Mouse (Mus musculus): ENCODE data around the gene Nfkb2.

Gene Nfkb2

DNA sequence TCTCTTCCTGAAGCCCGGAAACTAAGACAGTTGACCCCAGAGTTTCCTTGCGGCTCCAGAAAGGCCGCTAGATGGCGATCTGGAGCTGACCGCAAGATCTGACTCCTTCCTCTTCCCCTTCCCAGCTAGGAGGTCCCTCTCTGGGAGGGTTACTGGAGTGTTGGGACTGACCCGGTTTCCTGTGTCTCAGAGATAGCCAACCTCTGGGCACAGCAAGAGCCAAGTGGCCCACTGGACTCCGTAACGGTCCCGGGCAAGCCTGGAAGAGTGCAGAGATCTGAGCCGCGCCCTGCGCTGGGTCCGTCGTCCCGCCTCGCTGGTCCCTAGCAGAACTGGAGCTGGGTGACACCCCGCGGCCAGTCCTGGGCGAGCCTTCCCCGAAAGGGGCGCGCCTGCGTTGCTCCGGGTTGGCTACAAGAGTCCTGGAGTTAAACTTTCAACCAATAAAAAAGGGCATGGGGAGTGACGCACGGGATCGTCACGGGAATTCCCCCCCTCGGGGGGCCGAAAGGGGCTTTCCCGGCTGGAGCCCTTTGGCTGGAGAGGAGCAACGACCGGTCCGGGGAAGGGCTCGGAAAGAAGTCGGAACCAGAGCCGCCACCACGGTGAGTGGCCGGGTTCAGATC is at the start of gene Nfkb2:
TSS of gene Nfkb2 (plus strand) at position 105 of the 626 bp plus-strand sequence.
- peak; percentile 90 to 92 for DNase-seq (ENCODE audit: low spot score in 2 of 2)

- peak in 1 of 2 experiments; percentile 31 for DNase-seq (ENCODE audit: low spot score in 2 of 2)
Measured at GRCm38 (mm10) chr19:46264762-46265161, 39.4 kb upstream of the Nfkb2 start.

DNA sequence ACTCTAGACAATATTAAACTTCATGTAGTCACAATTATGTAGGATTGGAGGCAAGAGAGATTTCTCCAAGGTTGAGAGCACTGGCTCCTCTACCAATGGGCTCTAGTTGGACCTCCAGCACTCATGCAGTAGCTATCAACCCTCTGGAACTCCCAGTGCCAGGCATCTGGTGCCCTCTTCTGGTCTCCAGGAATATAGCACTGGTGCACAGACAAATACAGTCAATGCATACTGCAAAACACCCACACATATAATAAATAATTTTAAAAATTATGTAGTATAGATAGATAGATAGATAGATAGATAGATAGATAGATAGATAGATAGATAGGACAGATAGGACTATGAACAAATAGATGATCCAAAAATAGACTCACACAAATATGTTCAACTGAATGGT is 28.8 kb upstream of the Nfkb2 start:
- peak in 1 of 2 experiments; percentile 42 for DNase-seq (ENCODE audit: low spot score in 2 of 2)

- DNase-seq (ENCODE audit: low spot score in 2 of 2): no peak
Measured at GRCm38 (mm10) chr19:46282081-46282849, 21.9 kb upstream of the Nfkb2 start.

GRCm38 (mm10) chr19:46284686-46285085 is 19.4 kb upstream of the Nfkb2 start:
- DNase-seq (ENCODE audit: low spot score in 2 of 2): no peak

DNA sequence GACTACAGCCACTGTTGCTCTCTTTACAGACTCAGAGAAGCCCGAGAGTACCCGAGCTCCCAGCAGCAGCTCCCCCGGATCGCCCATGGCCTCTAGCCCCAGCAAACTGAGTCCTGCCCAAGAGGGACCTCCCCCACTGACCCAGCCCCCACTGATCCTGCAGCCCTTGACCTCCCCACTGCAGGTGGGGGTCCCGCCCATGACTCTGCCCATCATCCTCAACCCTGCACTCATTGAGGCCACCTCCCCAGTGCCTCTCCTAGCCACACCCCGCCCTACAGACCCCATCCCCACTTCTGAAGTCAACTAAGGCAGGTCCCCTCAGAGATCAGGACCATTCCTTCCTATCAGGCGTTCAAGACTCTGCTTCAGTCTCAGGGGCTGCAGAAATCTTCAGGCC is 18.5 kb upstream of the Nfkb2 start:
- no peak for DNase-seq (ENCODE audit: low spot score in 2 of 2)

- no peak for DNase-seq (ENCODE audit: low spot score in 2 of 2)
Measured at GRCm38 (mm10) chr19:46286047-46286446, 18.1 kb upstream of the Nfkb2 start.

DNA sequence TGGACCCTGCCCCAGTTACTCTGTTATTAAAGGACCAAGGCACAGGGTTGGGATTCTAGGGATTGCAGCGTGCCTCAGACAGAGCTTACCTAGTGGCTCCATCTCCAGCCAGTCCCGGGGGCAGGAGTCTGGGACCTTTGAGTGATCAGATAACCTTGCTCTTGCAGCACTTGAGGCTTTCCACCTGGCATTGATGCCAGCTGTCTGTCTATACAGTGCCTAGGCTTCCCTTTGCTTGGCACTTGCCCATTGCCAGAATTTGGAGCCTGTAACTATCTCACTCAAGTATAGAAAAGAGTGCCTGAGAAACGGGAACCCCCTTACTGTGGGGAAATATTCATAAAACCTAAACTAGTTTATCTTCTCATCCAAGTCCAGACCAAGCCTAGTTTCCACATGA is 17.2 kb upstream of the Nfkb2 start:
- DNase-seq (ENCODE audit: low spot score in 2 of 2): no peak

DNA sequence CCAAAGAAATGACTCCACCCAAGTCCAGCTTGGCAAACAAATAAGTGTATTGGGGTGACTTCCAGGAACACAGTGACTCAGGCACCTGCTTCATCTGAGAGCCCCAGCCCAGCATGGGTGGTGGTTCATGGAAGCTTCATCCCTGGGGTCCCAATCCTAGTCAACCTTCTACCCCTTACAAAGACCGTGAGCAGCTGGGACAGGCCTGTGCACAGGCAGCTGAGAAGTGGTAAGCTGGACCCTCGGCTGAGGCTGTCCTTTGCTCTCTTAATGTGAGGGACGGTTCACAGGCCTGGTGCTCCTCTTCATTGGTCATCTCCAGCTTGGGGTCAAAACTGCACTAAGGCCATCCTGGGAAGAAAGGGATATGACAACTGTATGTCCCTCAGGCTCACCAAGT is 16.6 kb upstream of the Nfkb2 start:
- no peak for DNase-seq (ENCODE audit: low spot score in 2 of 2)

GRCm38 (mm10) chr19:46290535-46291105 is 13.5 kb upstream of the Nfkb2 start:
- DNase-seq (ENCODE audit: low spot score in 2 of 2): no peak

GRCm38 (mm10) chr19:46296938-46297337 is 7.2 kb upstream of the Nfkb2 start:
- no peak for DNase-seq (ENCODE audit: low spot score in 2 of 2)

DNA sequence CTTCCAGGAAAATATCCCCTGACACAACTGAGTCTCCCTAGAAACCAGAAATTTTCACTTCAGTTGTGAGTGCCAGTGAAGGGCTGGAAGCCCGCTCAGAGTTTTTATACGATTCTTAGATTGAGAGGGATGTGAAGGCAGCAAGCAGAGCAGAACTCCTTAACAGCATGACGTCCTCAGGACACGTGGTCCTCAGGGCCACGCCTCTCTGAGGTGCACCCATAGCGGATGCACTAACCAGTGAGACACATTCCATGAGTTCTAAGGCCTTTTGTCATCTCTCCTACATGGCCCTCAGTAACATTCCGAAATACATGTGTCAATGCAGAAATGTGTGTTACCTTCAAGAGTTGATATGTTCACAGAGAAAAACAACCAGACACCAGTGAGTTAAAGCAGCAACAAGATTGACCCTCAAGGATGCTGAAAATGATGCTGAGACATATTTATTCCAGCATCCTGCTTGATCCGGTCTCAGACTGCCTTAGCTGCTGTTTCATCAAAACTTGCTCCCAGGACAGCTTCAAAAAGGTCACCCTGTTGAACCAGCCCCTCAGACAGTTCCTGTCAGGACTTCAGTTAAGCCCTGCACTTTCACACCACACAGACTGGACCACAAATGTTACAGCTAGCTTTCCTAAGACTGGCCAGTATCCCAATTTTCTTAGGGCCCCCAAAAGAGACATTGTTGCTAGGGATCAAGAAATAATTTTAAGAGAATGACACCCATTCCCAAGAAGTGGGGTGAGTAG is 3.6 kb upstream of the Nfkb2 start:
- DNase-seq (ENCODE audit: low spot score in 2 of 2): peak in 1 of 2 experiments; percentile 9

- no peak for DNase-seq (ENCODE audit: low spot score in 2 of 2)
Measured at GRCm38 (mm10) chr19:46302551-46302950, 1.6 kb upstream of the Nfkb2 start.

DNA sequence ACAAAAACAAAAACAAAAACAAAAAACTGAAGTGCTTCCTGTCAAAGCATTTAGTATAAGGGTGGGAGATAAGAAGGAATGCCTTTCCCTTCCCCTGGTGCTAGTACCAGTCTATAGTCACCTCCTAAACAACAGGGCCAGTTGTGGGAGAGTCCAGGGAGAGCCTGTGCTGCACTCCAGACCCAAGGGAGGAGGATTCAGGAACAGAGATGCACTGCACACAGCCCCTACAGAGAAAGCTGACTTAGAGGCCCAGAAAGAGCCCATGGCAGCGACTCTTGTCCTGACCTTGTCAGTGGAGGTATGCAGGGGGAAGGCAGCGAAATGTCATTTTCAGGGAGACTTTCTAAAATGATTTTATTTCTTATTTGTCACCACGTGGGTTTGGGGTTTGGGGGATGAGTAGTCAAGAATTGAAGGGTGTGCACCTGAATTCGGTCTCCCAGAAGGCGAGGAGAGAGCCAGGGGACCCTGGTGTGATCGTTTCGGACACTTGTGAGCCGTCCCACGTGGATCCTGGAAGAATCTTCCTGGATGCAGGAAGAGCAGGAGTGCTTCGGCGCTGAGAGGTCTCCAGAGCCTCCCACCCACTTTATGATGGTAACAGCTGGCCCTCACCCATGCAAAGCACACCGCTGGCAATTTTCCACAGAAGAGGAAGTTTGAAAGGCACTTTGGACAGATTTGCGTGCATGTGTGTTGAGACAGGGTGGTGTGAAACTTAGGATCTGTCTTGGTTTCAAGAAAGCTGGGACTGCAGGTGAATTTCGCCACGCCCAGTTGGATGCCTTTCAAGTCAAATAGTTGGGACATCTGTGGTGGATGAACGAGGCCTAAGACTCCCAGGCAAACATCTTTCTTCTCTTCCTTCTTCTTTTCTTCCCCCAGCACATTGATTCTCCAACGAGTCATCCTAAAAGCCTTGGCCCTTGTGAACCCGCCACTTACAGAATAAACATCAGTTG is 587 bp upstream of the Nfkb2 start:
- peak; percentile 4 to 16 for DNase-seq (ENCODE audit: low spot score in 2 of 2)

- no peak for DNase-seq (ENCODE audit: low spot score in 2 of 2)
Measured at GRCm38 (mm10) chr19:46304908-46305333, 801 bp downstream of the Nfkb2 start.

- DNase-seq (ENCODE audit: low spot score in 2 of 2): peak; percentile 88 to 93
Measured at GRCm38 (mm10) chr19:46305432-46306267, 1.5 kb downstream of the Nfkb2 start.

- peak in 1 of 2 experiments; percentile 21 for DNase-seq (ENCODE audit: low spot score in 2 of 2)
Measured at GRCm38 (mm10) chr19:46306268-46306610, 2.1 kb downstream of the Nfkb2 start.

GRCm38 (mm10) chr19:46306751-46307289 is 2.7 kb downstream of the Nfkb2 start:
- DNase-seq (ENCODE audit: low spot score in 2 of 2): peak; percentile 5 to 17

DNA sequence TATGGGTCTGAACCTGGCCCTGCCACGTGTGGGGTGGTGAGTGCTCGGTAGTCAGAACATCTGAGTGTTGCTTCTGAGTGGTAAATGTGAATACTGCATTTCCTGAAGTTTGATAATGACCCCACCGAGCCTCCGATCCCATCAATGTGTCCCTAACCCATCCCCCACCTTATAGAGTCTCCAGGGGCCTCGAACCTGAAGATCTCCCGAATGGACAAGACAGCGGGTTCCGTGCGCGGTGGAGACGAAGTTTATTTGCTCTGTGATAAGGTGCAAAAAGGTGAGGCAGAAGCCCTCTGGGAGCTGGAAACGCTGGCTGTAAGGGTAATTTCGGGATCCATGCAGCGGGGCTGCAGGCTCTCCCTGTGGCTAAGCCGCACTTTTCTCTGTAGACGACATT is 3.7 kb downstream of the Nfkb2 start:
- DNase-seq (ENCODE audit: low spot score in 2 of 2): peak in 1 of 2 experiments; percentile 19

DNA sequence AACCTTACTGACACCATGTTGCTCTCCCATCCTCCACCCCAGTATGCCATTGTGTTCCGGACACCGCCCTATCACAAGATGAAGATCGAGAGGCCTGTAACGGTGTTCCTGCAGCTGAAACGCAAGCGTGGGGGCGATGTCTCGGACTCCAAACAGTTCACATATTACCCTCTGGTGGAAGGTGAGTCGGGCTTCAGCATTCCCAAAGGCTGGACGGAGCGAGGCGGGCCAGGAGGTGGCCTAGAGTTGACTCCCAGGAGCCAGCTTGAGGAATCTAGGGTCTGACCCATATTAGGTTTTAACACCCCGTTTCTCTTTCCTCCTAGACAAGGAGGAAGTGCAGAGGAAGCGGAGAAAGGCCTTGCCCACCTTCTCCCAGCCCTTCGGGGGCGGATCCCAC is 4.2 kb downstream of the Nfkb2 start:
- peak; percentile 18 to 25 for DNase-seq (ENCODE audit: low spot score in 2 of 2)
